Mouse (Mus musculus): ENCODE measurements around the gene Rwdd4a. TPM values are rescaled to one million over a fixed set of nuclear protein-coding genes. Genes with fewer than 3 reads are reported as not detected.

The Rwdd4a gene
- polyA plus RNA-seq, 1 experiment from 2014 or later: 47.7 TPM

DNA sequence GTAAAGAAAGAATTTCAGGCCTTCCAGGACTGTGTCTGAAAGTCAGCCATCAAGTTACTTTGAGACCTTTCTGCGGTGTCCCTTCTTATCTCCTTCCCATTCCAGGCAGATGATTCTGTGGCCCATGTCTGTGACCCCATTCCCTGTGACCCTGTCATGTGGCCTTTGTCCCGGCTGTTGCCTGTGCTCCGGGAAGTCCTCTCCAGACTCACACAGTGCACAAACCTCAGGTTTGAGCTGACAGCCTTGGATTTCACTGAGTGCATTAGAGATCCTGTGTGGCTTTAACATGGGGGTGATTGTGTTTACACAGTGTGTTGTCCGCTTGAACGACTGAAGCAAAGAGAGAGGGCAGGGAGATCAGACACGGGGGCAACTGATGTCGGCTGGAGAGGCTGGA lies 24.8 kb downstream of the Rwdd4a start:
- no peak for DNase-seq (ENCODE audit: low spot score)
- Histone ChIP-seq H3K4me1 (replicated peaks; ENCODE audit: control insufficient read depth, insufficient read depth, low read length) (no peaks in the 10 kb centered on the region), H3K4me2 (no peak overlapping the region), H3K4me3 (ENCODE audit: low read depth, low read length) (no peak overlapping the region), H3K9me3 (ENCODE audit: control insufficient read depth, low read length) (no peaks in the 10 kb centered on the region), H3K9ac (ENCODE audit: low read depth, low read length) (no peak overlapping the region), H3K36me3 (ENCODE audit: control insufficient read depth, insufficient read depth, low read length) (no peaks in the 10 kb centered on the region), H3K27ac (ENCODE audit: low read depth, low read length) (no peak overlapping the region; the same call in 1 of the 2 replicates), H3K27me3 (replicated peaks; ENCODE audit: control insufficient read depth, insufficient read depth, low read length) (no peaks in the 10 kb centered on the region)
- ATAC-seq (replicated peaks; ENCODE audit: low FRiP score): peak; percentile 26; the same call in 1 of the 2 replicates
- 48% methylated on average over 7 of the region's 7 CpGs for WGBS

DNA sequence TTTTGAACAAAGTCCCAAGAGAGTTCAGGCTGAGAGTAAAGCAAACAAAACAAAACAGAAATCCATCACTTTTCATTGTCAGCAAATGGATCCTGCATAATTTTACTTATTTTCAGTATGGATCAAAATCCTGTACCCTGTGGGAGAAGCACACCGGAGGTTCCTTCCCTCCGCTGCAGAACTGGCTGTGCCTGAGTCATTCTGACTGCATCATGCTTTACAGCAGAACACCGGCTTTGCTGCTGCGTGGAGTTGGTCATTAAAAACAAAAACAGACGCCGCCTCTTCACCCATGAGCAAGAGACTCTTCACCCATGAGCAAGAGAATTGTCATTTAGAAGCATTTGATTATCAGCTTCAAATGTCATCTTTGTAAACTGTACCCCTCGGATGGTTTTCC lies 27.3 kb downstream of the Rwdd4a start:
- no peak for DNase-seq (ENCODE audit: low spot score)
- no peak for ATAC-seq (replicated peaks; ENCODE audit: low FRiP score)
- H3K36me3 ChIP-seq (ENCODE audit: control insufficient read depth, insufficient read depth, low read length): no peaks in the 10 kb centered on the region
- H3K9me3 ChIP-seq (ENCODE audit: control insufficient read depth, low read length): no peaks in the 10 kb centered on the region
- H3K4me1 ChIP-seq (replicated peaks; ENCODE audit: control insufficient read depth, insufficient read depth, low read length): no peaks in the 10 kb centered on the region
- H3K4me2 ChIP-seq: no peak overlapping the region
- H3K9ac ChIP-seq (ENCODE audit: low read depth, low read length): no peak overlapping the region
- H3K27me3 ChIP-seq (replicated peaks; ENCODE audit: control insufficient read depth, insufficient read depth, low read length): no peaks in the 10 kb centered on the region
- no peak overlapping the region for H3K4me3 ChIP-seq (ENCODE audit: low read depth, low read length)
- no peak overlapping the region for H3K27ac ChIP-seq (ENCODE audit: low read depth, low read length)
- WGBS: 85% methylated on average over 7 of the region's 7 CpGs

DNA sequence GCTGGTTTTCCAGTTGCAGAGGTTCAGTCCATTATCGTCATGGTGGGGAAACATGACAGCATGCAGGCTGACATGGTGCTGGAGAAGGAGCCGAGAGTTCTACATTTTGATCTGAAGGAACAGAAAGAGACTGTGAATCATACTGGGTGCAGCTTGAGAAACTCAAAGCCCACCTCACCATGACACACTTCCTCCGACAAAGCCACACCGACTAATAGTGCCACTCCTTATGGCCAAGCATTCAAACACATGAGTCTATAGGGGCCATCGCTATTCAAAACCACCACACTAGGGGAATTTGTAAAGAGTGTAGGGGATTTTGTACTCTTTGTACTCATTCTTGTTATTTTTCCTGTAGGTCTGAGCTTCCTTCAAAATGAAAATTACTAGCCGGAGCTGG lies 33.1 kb downstream of the Rwdd4a start:
- 88% methylated on average over 6 of the region's 6 CpGs for WGBS
- no peak for ATAC-seq (replicated peaks; ENCODE audit: low FRiP score)
- Histone ChIP-seq H3K27ac (ENCODE audit: low read depth, low read length) (no peak overlapping the region), H3K9me3 (ENCODE audit: control insufficient read depth, low read length) (no peaks in the 10 kb centered on the region), H3K9ac (ENCODE audit: low read depth, low read length) (no peak overlapping the region), H3K4me2 (no peak overlapping the region), H3K36me3 (ENCODE audit: control insufficient read depth, insufficient read depth, low read length) (no peaks in the 10 kb centered on the region), H3K27me3 (replicated peaks; ENCODE audit: control insufficient read depth, insufficient read depth, low read length) (no peaks in the 10 kb centered on the region), H3K4me3 (ENCODE audit: low read depth, low read length) (no peak overlapping the region), H3K4me1 (replicated peaks; ENCODE audit: control insufficient read depth, insufficient read depth, low read length) (no peaks in the 10 kb centered on the region)
- no peak for DNase-seq (ENCODE audit: low spot score)

DNA sequence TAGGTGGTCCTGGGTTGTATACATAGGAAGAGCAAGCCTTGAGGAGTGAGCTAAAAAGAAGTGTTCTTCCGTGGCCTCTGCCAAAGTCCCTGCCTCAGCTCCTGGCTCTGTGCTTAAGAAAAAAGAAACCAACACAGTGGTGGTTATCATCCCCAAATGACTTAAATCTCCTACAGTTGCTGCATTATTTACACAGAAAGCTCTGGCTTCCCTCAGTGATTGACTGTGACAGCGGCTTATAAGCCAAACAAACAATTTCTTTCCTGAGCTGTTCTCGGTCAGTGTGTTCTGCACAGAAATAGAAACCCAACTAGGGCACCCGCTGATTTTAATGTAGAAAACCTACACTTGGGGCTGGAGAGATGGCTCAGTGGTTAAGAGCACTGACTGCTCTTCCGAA lies 34.6 kb downstream of the Rwdd4a start:
- no peak overlapping the region for H3K4me3 ChIP-seq (ENCODE audit: low read depth, low read length)
- 80% methylated on average over 5 of the region's 5 CpGs for WGBS

DNA sequence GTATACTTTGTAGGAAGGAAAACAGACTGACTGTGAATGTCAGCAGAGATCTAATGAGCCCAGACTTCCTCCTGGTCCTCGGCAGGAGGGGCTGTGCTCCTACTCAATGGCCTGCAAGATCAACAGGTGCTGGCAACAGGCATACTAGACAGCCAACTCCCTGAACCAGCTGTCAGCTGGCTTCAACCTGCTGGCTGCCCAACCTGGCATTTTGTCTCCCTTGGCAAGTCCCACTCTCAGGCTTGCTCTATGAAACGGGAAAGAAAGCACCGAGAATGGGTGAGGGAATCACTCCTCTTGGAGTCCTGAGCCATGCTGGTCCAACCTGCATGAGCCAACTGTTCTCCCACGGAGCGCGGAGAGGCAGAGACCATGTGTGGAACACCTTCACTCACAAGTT lies 36.7 kb downstream of the Rwdd4a start:
- no peaks in the 10 kb centered on the region for H3K36me3 ChIP-seq (ENCODE audit: control insufficient read depth, insufficient read depth, low read length)
- no peak overlapping the region for H3K4me2 ChIP-seq
- no peaks in the 10 kb centered on the region for H3K9me3 ChIP-seq (ENCODE audit: control insufficient read depth, low read length)
- 78% methylated on average over 6 of the region's 6 CpGs for WGBS
- H3K27me3 ChIP-seq (replicated peaks; ENCODE audit: control insufficient read depth, insufficient read depth, low read length): no peaks in the 10 kb centered on the region
- DNase-seq (ENCODE audit: low spot score): no peak
- no peak for ATAC-seq (replicated peaks; ENCODE audit: low FRiP score)
- no peak overlapping the region for H3K4me3 ChIP-seq (ENCODE audit: low read depth, low read length)
- H3K9ac ChIP-seq (ENCODE audit: low read depth, low read length): no peak overlapping the region
- H3K27ac ChIP-seq (ENCODE audit: low read depth, low read length): no peak overlapping the region
- H3K4me1 ChIP-seq (replicated peaks; ENCODE audit: control insufficient read depth, insufficient read depth, low read length): no peaks in the 10 kb centered on the region

More for the DNA sequence above, 34.6 kb downstream of the Rwdd4a start:
- no peak overlapping the region for H3K4me2 ChIP-seq
- H3K4me1 ChIP-seq (replicated peaks; ENCODE audit: control insufficient read depth, insufficient read depth, low read length): no peaks in the 10 kb centered on the region
- no peaks in the 10 kb centered on the region for H3K9me3 ChIP-seq (ENCODE audit: control insufficient read depth, low read length)
- H3K27ac ChIP-seq (ENCODE audit: low read depth, low read length): no peak overlapping the region
- no peak overlapping the region for H3K9ac ChIP-seq (ENCODE audit: low read depth, low read length)
- no peaks in the 10 kb centered on the region for H3K27me3 ChIP-seq (replicated peaks; ENCODE audit: control insufficient read depth, insufficient read depth, low read length)
- DNase-seq (ENCODE audit: low spot score) (no peak), ATAC-seq (replicated peaks; ENCODE audit: low FRiP score) (no peak)
- no peaks in the 10 kb centered on the region for H3K36me3 ChIP-seq (ENCODE audit: control insufficient read depth, insufficient read depth, low read length)

DNA sequence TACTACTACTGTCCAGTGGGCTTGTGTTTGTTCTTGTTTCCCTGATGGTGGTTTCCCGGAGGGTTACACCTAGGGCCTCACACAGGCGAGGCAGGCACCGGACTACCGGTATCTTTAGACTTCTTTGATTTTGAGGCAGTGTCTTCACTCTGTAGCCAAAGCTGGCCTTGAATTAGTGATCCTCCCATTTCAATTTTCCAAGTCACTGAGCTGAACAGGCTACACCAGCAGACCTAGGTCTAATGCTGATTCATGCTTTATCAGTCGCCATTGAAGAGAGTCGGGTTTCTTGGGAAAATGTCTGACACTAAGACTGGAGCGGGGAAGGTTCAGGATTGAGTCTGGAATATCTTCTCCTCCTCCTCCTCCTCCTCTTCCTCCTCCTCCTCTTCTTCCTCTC lies 40.0 kb downstream of the Rwdd4a start:
- Histone ChIP-seq H3K36me3 (ENCODE audit: control insufficient read depth, insufficient read depth, low read length) (no peaks in the 10 kb centered on the region), H3K27ac (ENCODE audit: low read depth, low read length) (no peak overlapping the region), H3K9me3 (ENCODE audit: control insufficient read depth, low read length) (no peaks in the 10 kb centered on the region), H3K4me3 (ENCODE audit: low read depth, low read length) (no peak overlapping the region), H3K9ac (ENCODE audit: low read depth, low read length) (no peak overlapping the region), H3K27me3 (replicated peaks; ENCODE audit: control insufficient read depth, insufficient read depth, low read length) (no peaks in the 10 kb centered on the region), H3K4me1 (replicated peaks; ENCODE audit: control insufficient read depth, insufficient read depth, low read length) (no peaks in the 10 kb centered on the region), H3K4me2 (no peak overlapping the region)
- no peak for ATAC-seq (replicated peaks; ENCODE audit: low FRiP score)
- 89% methylated on average over 7 of the region's 7 CpGs for WGBS
- no peak for DNase-seq (ENCODE audit: low spot score)

DNA sequence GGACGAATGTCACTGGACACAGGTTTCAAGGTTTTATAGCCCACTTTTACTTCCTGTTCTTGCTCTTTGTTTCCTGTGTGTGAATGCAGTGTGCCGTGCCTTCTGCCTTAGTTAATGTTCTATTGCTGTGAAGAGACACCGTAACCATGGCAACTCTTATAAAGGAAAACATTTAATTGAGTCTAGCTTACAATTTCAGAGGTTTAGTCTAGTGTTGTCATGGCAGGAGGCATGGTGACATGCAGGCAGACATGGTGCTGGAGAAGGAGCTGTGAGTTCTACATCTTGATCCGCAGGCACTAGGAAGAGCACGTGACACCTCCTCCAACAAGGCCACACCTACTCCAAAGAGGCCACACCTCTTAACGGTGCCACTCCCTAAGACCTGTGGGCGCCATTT lies 48.0 kb downstream of the Rwdd4a start:
- Histone ChIP-seq H3K4me3 (ENCODE audit: low read depth, low read length) (no peak overlapping the region), H3K36me3 (ENCODE audit: control insufficient read depth, insufficient read depth, low read length) (no peaks in the 10 kb centered on the region), H3K4me2 (no peak overlapping the region), H3K4me1 (replicated peaks; ENCODE audit: control insufficient read depth, insufficient read depth, low read length) (no peaks in the 10 kb centered on the region), H3K9me3 (ENCODE audit: control insufficient read depth, low read length) (no peaks in the 10 kb centered on the region), H3K27ac (ENCODE audit: low read depth, low read length) (no peak overlapping the region), H3K9ac (ENCODE audit: low read depth, low read length) (no peak overlapping the region), H3K27me3 (replicated peaks; ENCODE audit: control insufficient read depth, insufficient read depth, low read length) (no peaks in the 10 kb centered on the region)
- WGBS: 79% methylated on average over 7 of the region's 7 CpGs
- ATAC-seq (replicated peaks; ENCODE audit: low FRiP score) (no peak), DNase-seq (ENCODE audit: low spot score) (no peak)

DNA sequence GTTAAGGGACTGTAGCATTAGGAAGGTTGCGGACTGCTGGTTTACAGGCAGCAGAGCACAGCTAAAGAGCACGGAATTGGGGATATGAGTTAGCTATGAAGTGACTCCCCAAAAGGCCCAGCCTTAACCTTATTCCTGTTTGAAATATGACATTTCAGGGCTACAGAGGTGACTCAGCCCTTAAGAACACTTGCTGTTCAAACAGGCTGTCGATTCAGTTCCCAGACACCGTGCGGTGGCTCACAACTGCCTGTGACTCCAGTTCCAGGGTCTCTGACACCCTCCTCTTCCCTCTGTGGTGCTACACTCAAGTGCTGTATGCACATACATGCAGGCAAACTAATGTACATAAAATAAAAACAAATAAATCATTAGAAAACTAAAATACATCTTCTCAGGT lies 55.2 kb downstream of the Rwdd4a start:
- no peaks in the 10 kb centered on the region for H3K27me3 ChIP-seq (replicated peaks; ENCODE audit: control insufficient read depth, insufficient read depth, low read length)
- no peak overlapping the region for H3K4me2 ChIP-seq
- H3K36me3 ChIP-seq (ENCODE audit: control insufficient read depth, insufficient read depth, low read length): no peaks in the 10 kb centered on the region
- H3K9ac ChIP-seq (ENCODE audit: low read depth, low read length): no peak overlapping the region
- H3K4me1 ChIP-seq (replicated peaks; ENCODE audit: control insufficient read depth, insufficient read depth, low read length): no peaks in the 10 kb centered on the region
- ATAC-seq (replicated peaks; ENCODE audit: low FRiP score) (no peak), DNase-seq (ENCODE audit: low spot score) (no peak)
- H3K4me3 ChIP-seq (ENCODE audit: low read depth, low read length): no peak overlapping the region
- H3K27ac ChIP-seq (ENCODE audit: low read depth, low read length): no peak overlapping the region
- 92% methylated on average over 5 of the region's 5 CpGs for WGBS
- no peaks in the 10 kb centered on the region for H3K9me3 ChIP-seq (ENCODE audit: control insufficient read depth, low read length)

DNA sequence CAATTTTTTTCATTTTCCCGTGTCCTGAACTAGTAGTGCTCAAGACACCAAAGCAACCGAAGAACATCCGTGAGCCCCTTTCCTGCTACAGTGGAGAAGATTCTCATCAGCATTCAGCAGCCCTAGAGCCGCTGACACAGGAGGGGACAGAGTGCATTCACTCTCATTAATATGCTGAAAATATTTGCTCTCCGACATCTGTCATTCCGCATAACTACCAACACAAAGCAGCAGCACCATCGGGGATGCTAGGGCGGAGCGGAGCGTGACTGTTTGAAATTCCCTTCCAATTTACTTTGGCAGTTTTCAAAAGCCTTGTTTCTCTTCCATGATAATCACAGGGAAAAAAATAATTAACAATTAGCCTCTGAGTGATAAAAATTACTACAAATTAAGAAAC lies 56.9 kb downstream of the Rwdd4a start:
- Histone ChIP-seq H3K4me2 (no peak overlapping the region), H3K4me3 (ENCODE audit: low read depth, low read length) (no peak overlapping the region), H3K9ac (ENCODE audit: low read depth, low read length) (no peak overlapping the region), H3K27me3 (replicated peaks; ENCODE audit: control insufficient read depth, insufficient read depth, low read length) (no peaks in the 10 kb centered on the region), H3K9me3 (ENCODE audit: control insufficient read depth, low read length) (no peaks in the 10 kb centered on the region), H3K27ac (ENCODE audit: low read depth, low read length) (no peak overlapping the region), H3K36me3 (ENCODE audit: control insufficient read depth, insufficient read depth, low read length) (no peaks in the 10 kb centered on the region), H3K4me1 (replicated peaks; ENCODE audit: control insufficient read depth, insufficient read depth, low read length) (no peaks in the 10 kb centered on the region)
- WGBS: 86% methylated on average over 10 of the region's 10 CpGs
- ATAC-seq (replicated peaks; ENCODE audit: low FRiP score) (no peak), DNase-seq (ENCODE audit: low spot score) (no peak)
